Mouse (Mus musculus) left cerebral cortex, postnatal 14 days (tissue): ENCODE data around the gene Dnajb3. TPM values are rescaled to one million over a fixed set of nuclear protein-coding genes. Genes with fewer than 3 reads are reported as not detected.
"Not testable (repeated sequence)": the region's sequence is repeated elsewhere in the genome, so short reads cannot be mapped to it uniquely, and the experiment has no call there.

Experiments used
- DNase-seq, 2 experiments: peaks; one replicate each; pipeline ENCODE4 v3.0.0; 2021 to 2022; ENCODE audit warnings: low spot score in 2 of 2, mixed read lengths in 1 of 2
- intact Hi-C: fragments of 180-260 bp; cut with DNase I; formaldehyde crosslinking; loops from one replicate; pipeline ENCODE4 v1.15.1; 2025
- total RNA-seq, 2 experiments: library from RNA; stranded (reverse); gene quantifications; 2 replicates each; pipeline ENCODE4 v1.2.3; 2021

Gene Dnajb3
- total RNA-seq, 2 experiments from 2014 or later, result 2.7 to 3.7 TPM

DNA sequence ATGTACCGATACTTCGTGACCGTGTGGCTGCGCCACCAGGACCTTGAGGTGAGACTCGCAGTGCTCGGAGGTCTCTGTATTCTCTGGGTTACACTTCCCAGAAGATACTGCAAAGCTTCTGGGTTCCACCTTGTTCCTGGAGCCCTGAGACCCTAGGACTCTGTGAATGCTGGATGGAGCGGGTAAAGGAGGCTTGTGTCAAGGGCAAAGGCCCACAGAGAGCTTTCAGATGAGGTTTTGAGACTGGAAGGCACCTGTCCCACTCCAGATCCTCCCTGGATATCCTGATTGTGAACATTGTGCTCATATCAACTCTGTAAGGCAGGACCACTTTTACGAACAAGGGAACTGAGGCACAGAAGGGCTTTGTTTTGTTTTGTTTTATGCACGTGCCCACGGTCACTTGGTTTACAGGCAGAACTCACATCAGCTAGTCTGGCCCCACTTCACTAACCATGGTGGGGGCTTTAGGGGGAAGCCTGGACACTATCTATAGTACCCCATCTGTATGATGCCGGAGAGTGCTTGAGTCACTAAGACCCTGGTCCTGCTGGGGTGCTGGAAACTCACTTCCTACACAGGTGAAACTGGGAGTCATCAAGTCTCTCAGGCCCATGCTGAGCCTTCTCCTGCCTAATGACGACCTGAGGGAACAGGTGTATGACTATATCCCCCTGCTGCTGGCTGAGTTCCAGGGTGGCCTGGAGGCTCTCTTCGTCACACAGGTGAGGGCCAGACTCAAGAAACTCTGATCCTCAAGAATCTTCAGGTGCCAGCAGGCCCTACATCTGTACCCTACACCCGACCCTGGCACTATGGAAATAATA, 28.1 kb upstream of the Dnajb3 start:
- DNase-seq, result no peak
- intact Hi-C loops, result no loop called here

DNA sequence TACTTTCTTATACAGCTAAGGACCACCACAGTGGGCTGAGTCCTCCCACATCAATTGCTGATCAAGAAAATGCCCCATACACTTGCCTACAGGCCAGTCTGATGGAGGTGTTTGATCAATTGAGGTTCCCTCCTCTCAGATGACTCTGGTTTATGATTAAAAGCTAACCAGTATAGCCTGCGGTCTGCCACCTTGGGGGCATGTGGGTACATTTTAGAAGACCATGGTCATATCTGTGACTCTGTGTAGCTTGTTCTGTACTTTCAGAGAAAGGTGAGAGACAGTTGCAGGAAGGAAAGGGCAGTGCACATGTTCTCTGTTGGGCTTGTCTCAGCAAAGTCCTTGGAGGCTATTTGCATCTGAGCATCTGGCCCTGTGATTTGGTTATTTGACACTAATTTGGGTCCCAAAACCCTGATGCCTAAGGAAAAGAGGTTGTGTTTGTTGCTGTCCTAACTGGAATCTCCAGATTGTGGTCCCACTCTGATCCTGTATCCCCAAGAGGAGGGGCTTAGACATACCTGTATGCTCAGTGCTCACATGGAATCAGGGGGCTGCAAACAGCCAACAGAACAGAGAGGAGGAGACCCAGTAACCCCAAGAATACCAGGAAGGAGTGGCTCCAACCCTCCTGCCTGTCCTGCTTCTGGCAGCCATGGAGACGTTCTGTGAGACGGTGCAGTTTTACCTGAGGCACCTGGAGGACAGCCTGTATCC, 27.2 kb upstream of the Dnajb3 start:
- no peak for DNase-seq
- intact Hi-C loops, result no loop called here

DNA sequence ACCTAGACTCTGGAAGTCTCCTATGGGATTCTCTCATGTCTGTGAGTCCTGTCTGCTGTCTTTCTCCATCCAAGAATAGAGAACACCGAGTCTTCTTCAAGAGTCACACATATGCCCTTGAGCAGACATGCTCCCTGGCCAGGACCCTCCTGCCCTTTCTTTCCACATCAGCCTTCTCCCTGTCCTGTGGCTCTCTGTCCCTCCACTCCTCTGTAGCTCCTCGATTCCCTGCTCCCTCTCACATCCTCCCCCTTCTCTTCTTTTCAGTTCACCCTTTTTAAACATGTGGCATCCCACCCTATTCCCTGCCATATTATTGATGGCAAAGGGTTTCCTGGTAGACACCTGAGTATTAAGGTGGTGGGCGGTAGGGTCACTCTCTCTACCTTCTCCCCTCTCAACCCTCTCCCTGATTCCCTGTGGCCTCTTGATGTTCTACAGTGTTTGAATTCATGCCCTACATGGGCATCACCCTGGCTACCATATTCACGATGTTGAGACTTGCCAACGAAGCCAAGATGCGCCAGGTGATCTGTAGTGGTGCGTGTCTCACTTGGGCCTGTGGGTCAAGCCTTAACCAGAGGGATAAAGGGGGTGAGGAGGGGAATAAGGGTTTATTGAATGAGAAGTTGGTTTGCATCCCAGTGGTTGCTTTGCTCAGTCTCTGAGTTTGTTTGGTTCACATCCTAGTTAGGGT, 26.4 kb upstream of the Dnajb3 start:
- intact Hi-C loops, result no loop called here
- no peak for DNase-seq

DNA sequence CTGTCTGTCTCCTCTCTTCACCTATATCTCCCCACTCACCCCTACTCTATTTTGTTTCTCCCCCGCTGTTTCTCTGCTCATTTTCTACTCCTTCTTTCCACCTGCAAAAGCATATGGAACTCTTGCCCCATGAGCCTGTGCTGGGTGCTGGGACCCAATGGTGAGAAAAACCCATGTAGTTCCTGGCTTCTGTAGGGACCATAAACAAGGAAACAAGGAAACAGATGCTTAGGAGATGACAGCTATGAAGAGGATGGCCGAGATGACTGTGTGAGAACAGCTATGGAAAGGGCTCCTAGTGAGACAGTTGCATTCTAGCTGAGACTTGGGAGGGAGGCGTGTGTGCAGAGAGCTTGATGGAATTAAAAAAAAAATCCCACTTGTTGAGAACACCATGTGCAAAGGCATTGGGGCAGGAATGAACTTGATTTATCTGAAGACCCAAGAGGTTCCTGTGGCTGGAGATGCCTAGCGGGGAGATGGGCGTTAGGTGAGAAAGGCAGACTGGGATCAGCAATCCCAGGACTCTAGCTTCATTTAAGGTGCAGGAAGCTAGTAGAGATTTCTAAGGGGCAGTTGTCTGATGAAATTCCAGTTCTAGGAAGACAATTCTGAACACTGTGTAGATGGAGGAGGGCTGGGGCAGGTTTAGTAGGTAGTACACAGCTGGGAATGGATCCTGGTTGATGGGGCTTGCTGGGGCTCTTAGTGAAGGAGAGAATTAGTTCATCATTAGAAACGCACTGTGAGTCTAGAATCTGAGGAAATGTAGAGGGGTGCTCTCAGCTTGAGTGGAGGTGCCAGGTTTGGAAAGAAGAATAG, 25.6 kb upstream of the Dnajb3 start:
- DNase-seq, result no peak
- intact Hi-C loops, result no loop called here

GRCm38 (mm10) chr1:88230421-88230820, 24.8 kb upstream of the Dnajb3 start:
- no peak for DNase-seq
- intact Hi-C loops, result no loop called here

- no peak for DNase-seq
- intact Hi-C loops, result no loop called here
Measured at GRCm38 (mm10) chr1:88229986-88230385, 24.4 kb upstream of the Dnajb3 start.

DNA sequence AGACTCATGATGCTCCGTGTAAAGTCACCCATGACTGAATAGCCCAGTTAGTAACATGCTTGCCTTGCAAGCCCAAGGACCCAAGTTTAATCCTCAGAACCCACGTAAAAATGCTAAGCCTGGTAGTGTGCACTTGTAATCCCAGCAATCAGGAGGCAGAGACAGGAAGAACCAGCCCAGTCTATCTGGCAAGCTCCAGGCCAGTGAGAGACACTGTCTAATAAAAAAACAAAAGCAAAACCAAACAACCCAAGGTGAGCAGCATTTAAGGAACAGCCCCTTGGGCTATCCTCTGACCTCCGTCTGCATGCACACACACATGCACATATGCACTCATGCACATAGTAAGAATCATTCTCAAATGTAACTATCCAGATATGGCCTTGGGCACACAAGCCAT, 24.0 kb upstream of the Dnajb3 start:
- intact Hi-C loops, result no loop called here
- no peak for DNase-seq

- intact Hi-C loops, result no loop called here
- no peak for DNase-seq
Measured at GRCm38 (mm10) chr1:88228121-88228520, 22.5 kb upstream of the Dnajb3 start.

GRCm38 (mm10) chr1:88227482-88227881, 21.9 kb upstream of the Dnajb3 start:
- no peak for DNase-seq
- intact Hi-C loops, result no loop called here

GRCm38 (mm10) chr1:88226670-88227379, 21.2 kb upstream of the Dnajb3 start, which contains the start of gene Mroh2a:
Mroh2a (plus strand) TSS chr1:88226986.
- intact Hi-C loops, result no loop called here
- DNase-seq, result no peak

DNA sequence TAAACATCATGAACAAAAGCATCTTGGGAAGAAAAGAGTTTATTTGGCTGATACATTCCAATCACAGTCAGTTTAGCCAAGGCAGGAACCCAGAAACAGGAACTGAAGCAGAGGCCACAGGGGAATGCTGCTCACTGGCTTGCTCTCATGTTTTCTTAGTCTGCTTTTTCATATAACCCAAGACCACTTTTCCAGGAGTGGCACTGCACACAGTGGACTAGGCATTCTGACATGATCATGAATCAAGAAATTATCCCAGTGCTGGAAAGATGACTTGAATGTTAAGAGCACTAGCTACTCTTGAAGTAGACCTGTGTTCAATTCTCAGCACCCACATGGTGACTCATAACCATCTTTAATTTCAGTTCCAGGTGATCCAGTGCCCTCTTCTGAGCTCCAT, 20.2 kb upstream of the Dnajb3 start:
- intact Hi-C loops, result no loop called here
- DNase-seq, result no peak

DNA sequence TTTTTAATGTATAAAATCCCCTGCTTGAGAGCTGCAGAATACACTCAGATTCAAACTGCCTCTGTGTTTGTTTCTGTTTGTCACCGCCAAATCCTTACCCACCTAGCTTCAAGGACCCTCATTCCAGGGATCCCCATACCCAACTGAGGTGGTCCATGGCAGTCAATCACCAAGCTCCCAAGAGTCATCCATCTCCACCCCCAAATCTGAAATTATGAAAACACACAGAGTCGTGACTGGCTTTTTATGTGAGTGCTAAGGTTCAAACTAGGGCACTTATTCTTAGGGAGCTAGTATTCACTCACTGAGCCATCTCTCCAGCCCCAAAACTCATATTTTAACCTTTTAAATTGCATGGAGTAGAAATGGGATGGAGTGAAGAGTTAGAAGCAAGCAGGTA, 19.7 kb upstream of the Dnajb3 start:
- intact Hi-C loops, DNase-seq: not testable (repeated sequence)

DNA sequence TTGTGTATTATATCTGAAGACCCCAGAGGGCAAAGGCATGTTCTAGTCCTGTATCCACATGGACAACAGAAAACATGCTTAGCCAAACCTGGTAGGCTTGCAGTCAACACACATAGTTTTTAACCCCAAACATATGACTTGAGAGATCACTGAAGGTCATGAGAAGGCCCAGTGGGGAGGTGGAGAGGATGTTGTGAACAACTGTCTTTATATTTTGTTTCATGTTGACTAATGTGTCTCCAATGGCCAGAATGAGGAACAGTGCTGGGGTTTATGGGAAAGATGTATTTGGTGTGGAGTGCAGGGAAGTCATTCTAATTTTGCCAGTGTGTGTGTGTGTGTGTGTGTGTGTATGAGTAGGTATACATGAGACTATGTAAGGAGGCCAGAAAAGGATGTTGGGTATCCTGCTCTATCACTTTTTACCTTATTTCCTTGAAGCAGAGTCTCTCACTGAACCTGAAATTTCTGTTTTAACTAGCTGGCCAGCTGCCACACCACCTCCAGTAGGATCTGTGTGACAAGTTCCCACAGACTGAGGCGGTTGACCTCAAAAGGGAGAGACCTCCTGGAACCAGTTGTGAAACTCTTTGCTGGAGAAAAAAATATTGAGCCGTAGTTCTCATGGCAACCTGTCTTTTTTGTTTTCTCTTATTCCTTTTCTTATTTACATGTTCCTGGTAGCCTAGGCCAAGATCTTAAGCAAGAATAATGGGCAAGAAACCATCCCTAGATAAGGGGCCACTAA, 18.6 kb upstream of the Dnajb3 start:
- intact Hi-C loops, result no loop called here
- DNase-seq, result no peak

DNA sequence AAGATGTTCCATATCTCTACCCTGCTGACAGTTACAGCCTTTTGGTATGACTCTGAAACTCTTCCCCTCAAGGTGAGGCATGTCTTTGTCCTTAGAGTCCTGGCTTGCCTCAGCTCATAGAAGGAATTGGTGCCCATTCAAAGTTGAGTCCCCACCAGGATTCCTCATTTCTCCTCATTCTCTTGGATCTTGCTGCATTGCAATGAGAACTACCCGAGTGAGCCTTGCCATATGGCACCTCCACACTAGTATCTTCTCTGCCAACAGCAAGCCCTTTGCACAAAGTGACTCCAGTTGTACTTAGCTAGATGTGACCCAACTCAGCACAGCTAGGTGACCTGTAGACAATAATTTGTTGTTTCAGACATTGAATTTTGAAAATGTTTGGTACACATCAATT, 18.0 kb upstream of the Dnajb3 start:
- no peak for DNase-seq
- intact Hi-C loops, result no loop called here

DNA sequence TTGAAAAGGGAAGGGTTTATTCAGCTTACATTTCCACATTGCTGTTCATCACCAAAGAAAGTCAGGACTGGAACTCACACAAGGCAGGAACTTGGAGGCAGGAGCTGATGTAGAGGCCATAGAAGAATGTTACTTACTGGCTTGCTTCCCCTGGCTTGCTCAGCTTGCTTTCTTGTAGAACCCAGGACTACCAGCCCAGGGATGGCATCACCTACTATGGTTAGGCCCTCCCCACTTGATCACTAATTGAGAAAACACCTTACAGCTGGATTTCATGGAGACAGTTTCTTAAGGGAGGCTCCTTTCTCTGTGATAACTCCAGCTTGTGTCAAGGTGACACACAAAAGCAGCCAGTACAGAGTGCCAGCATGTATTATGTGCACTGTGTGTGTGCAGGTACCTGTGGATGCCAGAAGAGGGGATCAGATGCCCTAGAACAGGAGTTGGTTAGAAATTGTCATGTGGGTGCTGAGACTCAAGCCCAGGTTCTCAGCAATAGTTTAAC, 17.5 kb upstream of the Dnajb3 start:
- intact Hi-C loops, DNase-seq: not testable (repeated sequence)

DNA sequence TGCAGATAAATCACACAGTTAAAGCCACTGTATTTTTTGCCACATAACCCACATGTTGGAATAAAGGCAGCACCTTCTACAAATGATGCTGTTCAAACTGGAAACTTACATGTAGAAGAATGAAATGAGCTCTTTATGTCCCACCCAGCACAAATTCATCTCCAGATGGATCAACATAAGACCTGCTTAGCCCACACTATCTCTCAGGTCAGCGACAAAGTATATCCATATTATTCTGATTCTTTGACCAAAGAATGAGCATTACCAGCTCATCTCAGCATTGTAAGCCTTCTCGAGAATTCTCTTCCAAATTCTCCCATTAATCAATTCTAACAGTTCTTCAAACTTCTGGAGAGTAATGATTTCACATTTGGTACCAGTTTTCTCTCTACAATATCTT, 16.6 kb upstream of the Dnajb3 start:
- DNase-seq, result no peak
- intact Hi-C loops, result no loop called here

GRCm38 (mm10) chr1:88220336-88220735, 14.8 kb upstream of the Dnajb3 start:
- no peak for DNase-seq
- intact Hi-C loops, result no loop called here

GRCm38 (mm10) chr1:88219054-88219453, 13.5 kb upstream of the Dnajb3 start:
- no peak for DNase-seq
- intact Hi-C loops, result no loop called here
